Mouse (Mus musculus) myocyte (in vitro differentiated cells): ENCODE results near the gene Msh5.

Experiments
- E2F4 ChIP-seq: IDR thresholded peaks from one replicate; pipeline ENCODE4 v1.6.1; 2011; ENCODE audit warnings: mild to moderate bottlenecking, control low read depth, moderate library complexity; ENCODE audit not compliant: insufficient read depth
- MAX ChIP-seq: IDR thresholded peaks from one replicate; pipeline ENCODE4 v1.6.1; 2011; ENCODE audit warnings: low read depth, mild to moderate bottlenecking, control low read depth
- POLR2A ChIP-seq: IDR thresholded peaks from one replicate; pipeline ENCODE4 v1.6.1; 2011; ENCODE audit warnings: low read depth, mild to moderate bottlenecking, control low read depth, moderate library complexity; ENCODE audit not compliant: insufficient read length
- POLR2AphosphoS2 ChIP-seq: IDR thresholded peaks from one replicate; pipeline ENCODE4 v1.6.1; 2011; ENCODE audit warnings: low read depth, control low read depth; ENCODE audit not compliant: insufficient read length
- SRF ChIP-seq: IDR thresholded peaks from one replicate; pipeline ENCODE4 v1.6.1; 2011; ENCODE audit warnings: low read depth; ENCODE audit not compliant: control insufficient read depth, insufficient read length
- TCF12 ChIP-seq: IDR thresholded peaks from one replicate; pipeline ENCODE4 v1.6.1; 2011; ENCODE audit warnings: mild to moderate bottlenecking, control low read depth; ENCODE audit not compliant: poor library complexity, insufficient read depth, severe bottlenecking
- USF1 ChIP-seq: IDR thresholded peaks from one replicate; pipeline ENCODE4 v1.6.1; 2011; ENCODE audit warnings: low read depth, mild to moderate bottlenecking, control low read depth, moderate library complexity

DNA sequence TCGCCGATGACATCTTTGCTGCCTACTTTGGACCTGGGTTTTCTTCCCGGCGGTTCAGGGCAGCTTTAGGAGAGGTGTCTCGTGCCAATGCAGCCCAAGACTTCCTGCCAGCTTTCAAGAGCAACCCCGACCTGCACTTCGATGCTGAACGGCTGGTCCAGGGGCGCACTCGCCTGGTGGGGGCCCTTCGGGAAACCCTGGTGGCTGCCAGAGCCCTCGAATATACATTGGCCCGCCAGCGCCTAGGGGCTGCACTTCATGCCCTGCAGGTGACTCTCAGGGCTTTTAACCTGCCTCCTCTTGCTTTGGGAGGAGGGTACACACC, 28.9 kb downstream of the Msh5 start:
- TF ChIP-seq POLR2A = no peak
- no peak for TF ChIP-seq MAX
- TF ChIP-seq E2F4 = no peak
- TF ChIP-seq SRF = no peak
- TF ChIP-seq TCF12 = no peak
- TF ChIP-seq USF1 = no peak
- no peak for TF ChIP-seq POLR2AphosphoS2
